Mouse (Mus musculus): ENCODE data around the gene Chsy1. TPM values are rescaled to one million over a fixed set of nuclear protein-coding genes. Genes with fewer than 3 reads are reported as not detected.

Gene Chsy1
- total RNA-seq (2021), result 10 to 100 TPM; 15.0 to 18.5 TPM
- long read RNA-seq, experiment 1, full-length matches to known transcripts, result 8 of 10 reads
- long read RNA-seq, experiment 1, partial matches to known transcripts, result 1 of 10 reads
- long read RNA-seq, experiment 1, other reads (novel, unspliced or antisense), result 1 of 10 reads
- long read RNA-seq, experiment 2, full-length matches to known transcripts, result 1 of 3 reads
- long read RNA-seq, experiment 2, partial matches to known transcripts, result 0 of 3 reads
- long read RNA-seq, experiment 2, other reads (novel, unspliced or antisense), result 2 of 3 reads

DNA sequence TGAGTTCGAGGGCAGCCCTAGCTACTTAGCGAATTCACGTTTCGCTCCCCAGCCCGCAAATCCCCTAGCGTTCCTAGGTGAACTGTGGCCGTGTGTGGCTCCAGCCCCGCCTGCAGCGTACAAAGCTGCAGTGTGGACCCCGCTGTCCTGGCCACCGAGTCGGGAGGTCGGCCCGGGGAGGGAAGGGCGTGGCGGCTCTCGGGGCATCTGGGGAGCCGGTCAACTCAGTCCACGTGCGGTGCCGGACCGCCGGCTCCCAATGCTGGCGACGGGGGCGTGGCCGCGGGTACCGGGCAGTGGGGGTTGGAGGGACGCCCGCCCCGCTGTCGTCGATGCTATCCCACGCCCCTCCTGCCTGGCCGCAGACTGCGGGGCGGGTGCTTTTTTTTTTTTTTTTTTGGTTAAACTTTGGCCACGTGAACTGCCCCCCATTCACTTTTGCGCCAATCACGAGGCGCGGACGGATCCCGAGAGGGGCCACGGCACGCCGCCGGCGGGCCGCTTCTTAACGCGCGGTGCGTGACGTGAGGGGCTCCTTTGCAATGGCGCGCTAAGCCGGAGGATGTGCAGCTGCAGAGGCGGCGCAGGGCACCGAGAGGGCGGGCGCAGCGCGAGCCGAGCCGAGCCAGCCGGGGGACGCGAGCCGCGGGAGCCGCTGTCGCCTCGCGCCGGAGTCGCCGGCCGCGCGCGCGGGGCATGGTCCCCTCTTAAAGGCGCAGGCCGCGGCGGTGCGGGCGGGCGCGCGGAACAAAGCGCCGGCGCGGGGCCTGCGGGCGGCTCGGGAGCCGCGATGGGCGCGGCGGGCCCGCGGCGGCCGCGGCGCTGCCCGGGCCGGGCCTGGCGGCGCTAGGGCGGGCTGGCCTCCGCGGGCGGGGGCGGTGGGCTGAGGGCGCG lies at the start of gene Chsy1:
Gene Chsy1, plus strand, starts transcription at position 555 of the 894 bp plus-strand sequence.
- peak; percentile 92 to 94 for DNase-seq

DNA sequence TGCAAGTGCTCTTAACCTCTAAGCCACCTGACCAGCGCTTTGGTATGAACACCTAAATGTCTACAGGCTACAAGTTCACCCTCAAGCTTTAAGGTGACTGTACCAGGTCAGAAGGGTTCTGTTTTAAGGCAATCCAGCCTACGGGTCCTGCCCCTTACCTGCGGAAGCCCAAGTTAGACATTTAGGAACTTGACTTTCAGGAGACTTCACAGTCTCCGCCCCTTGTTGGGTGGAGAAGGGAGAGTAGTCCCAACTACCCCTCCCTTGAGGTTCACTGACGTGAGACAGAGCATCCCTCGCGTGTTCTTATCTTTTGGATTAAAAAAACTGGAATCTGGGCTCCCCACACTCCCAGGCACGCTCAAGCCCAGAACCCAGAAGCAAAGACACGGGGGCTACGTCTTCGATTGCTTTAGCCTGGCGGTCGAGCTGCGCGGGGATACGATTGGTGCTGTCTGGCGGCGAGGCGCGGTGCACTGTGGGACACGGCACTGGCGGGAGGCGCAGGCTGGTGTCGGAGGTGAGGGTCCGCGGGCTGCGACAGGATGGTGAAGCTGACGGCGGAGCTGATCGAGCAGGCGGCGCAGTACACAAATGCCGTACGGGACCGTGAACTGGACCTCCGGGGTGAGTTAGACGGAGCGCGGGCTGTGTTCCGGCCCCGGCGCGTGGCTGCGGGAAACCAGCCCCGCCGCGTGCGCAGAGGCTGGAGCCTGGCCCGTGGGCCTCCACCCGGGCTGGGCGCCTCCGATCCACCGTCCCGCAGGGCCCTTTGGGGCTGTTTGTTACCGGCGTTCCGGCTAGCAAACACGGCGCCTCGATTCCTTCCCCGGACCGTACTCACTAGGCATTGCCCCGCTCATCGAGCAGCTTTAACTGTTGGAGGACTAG lies 49.0 kb upstream of the Chsy1 start:
- peak; percentile 92 for DNase-seq

DNA sequence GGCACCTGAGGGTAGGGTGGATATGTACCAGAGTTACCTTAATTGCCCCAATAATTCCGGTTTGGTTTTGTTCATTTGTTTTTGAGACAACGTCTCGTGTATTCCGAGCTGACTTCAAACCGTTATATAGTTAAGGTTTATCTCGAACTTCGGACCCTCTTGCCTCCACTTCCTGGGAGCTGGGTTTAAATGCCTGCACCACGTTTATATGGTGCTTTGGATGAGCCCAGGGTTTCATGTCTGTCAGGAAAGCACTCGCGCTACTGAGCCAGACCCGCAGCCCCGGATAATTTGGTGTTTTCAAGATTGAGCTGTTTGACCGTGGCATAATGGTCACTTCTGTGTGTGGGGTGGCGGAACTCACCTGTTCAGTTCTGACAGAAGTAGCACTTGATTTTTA lies 48.3 kb upstream of the Chsy1 start:
- DNase-seq, result no peak

DNA sequence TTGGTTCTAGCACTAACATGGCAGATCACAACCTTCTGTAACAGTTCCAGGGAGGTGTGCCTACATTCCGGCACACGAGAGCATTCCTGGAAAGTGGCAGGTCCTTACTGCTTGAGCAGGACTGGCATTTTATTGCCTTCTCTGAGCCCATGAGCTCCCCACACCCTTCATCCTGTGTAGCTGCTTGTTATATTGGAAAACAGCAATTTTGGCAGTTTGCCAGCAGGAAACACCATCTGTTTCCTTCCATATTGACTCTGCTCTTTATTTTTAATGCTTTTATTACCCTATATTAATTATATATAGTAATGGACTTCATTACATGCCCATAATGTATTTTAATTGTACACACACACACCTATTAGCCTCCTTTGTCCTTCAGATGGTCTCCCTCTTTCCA lies 32.9 kb upstream of the Chsy1 start:
- no peak for DNase-seq

DNA sequence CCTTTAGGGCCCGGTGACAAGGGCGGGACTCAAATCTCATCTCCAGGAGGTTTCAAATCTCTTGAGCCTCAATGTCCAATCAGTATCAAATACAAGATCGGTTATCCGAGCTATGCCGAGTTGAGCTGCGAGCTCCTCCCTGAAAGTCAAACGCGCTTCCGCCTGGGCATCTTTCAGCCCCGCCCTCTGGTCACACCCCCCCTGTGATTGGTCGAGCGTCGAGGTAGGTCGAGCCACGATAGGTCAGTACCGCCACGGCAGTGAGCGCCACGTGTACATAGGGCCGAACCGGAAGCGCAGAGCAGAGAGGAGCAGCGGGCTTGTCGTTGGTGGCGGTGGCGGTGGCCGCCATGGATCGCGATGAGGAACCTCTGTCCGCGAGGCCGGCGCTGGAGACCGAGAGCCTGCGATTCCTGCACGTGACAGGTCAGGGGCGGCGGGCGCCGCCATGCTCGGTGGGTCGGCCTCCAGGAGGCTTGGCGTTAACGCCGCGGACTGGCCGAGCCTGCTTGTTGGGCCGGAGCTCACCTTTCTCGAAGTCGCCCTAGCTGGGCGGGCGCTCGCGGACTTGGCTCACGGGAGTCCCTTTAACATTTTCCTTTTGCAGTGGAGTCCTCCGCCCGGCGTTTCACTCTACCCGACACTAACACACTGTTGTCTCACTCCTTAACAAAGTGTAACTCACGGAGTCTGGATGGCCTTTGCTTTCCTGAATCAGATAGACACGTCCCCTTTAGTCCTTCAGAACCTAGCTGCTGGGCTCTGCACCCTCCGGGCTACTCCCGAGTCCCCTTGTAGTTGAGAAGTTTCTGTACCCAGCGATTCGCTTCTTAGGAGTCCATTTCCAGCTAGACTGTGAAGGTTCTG lies 29.7 kb upstream of the Chsy1 start, which contains the start of gene Selenos:
Gene Selenos, plus strand, starts transcription at position 286 of the 867 bp plus-strand sequence.
- DNase-seq, result peak; percentile 96 to 97

DNA sequence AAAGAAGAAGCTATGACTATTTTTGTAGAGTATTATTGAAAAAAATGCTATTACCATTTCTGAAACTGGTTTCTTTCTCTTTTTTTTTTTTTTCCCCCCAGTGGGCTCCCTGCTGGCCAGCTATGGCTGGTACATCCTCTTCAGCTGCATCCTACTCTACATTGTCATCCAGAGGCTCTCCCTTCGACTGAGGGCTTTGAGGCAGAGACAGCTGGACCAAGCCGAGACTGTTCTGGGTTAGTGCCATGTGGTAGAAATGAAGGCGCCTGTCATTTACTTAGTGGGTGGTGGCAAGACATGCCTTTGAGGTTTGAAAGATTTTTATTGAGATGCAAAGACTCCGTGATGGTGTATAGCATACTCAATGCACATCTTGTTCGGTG lies 29.1 kb upstream of the Chsy1 start:
- no peak for DNase-seq

DNA sequence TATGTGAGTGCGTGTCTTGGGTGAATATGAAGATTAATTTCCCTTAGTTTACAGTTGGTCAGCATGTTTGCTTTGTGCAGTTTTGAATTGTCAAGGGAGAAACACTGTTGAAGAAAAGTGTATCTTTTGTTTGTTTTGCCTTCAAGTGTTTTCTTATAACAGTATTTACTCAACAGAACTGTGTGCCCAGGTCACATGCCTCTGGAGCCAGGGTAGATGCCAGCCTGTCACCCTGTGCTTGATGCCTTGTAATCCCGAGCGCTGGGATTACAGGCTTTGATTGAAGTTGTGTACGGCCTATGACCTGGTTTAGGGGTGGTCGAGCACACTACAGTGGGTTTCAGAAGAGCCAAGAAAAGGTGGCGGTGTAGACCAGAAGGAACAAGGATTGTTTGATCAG lies 25.6 kb upstream of the Chsy1 start:
- no peak for DNase-seq

DNA sequence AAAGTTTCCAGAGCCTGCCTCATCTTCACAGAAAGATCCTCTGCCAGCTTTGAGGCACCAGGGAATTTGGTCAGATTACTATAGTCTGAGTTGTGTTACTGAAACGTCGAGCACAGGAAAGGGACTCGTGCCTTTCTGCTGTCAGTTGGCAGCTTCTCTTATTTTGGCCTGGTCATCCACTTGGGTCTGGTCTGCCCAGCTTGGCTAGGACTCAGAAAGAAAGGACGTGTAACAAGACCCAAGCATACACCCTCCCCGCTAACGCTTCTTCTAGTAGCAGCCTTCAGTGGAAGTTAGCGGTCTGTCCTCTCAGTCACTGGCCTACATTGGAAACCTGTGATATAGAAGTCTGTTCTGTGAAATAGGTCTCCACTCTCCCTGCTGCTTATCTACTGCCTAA lies 24.8 kb upstream of the Chsy1 start:
- no peak for DNase-seq

DNA sequence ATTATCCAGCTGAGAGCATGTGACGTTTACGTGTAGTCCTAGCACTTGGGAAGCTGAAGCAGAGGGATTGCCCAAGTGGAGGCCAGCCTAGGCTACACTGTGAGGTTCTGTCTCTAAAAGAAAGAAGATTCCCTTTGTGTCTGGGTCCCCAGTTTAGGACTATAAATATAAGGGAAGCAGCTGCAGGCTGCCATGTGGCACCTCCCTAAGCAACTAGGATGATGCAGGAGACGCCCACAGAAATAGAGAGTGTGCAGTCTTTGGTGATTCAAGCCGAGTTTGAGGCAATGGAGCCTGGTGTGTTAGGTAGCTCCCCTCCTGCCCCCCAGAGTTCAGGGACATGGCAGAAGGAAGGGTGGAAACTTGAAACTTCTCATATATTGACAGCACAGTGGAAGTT lies 21.7 kb upstream of the Chsy1 start:
- no peak for DNase-seq

DNA sequence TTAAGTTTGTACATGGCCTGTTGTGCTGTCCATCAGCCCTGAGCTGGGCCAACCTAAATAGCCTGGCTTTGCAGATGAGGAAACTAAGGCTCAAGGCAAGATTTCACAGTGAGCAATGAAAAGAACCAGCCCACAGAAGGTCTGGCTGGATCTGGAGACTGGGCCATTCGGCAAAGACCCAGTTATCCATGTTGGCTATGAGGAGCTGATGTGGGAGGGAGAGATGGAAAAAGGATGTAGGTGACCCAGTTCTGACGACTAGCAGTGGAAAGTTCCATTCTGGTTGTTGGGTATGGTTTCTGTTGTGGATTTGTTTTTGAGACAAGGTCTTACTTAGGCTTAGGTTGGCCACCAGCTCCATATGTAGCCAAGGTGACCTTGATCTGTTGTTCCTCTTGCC lies 21.2 kb upstream of the Chsy1 start:
- DNase-seq, result no peak

DNA sequence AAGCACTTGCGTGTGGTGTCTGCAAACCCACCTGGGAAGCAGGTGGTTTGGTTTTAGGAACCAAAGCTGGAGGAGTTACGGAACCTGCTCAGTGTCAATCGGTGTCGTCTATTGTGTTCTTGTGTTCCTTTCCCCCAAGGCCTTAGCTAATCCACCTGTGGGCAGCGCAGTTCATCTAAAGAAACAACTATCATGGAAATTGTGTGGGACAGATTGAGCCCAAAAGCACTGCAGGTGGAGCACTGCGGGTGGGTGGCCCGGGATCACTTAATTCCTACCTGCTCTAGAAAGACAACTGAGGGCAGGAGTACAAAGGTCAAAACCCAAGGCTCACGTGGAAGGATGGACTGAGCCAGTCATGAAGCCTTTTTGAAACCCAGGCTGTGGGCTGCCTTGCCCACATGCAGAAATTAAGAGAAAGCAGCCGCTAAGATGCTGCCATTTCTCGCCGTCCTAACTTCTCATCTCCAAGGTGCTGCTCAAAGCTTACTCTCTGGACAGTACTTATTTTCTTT lies 18.6 kb upstream of the Chsy1 start:
- no peak for DNase-seq

DNA sequence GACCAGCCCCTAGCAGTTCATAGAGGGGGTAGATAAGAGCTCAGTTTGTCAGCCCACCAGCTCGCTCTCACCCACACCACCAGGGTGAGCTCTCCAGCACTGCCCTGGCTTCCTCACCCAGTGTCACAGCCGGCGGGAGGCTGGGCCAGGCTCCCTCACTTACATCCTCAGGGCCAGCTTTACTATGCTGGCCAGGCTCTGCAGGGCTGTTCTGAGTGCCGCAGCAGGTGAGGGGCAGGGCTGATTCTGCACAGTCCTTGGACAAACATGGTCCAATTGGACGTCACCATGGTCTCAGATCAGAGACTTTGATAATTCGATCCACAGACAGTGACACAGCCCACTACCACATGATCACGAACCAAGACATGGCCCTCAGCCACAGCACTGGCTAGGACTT lies 17.8 kb upstream of the Chsy1 start:
- no peak for DNase-seq

DNA sequence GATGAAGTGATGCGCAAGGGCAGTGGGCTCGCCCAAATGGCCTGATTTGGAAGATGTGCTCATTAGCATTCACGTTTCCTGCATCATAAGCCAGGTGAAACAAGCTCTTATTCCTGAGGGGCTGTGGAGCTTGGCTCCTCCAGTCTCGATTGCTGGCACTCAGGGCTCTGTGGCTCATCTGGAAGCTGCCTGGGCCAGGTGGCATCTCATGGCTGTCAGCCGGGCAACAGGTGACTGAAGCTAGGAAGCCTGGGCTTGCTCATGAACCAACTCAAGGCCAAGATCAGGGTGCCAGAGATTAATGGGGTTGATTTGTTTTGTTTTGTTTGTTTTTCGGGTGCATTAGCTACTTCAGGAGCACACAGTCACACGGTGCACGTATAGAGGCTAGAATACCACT lies 16.7 kb upstream of the Chsy1 start:
- no peak for DNase-seq

DNA sequence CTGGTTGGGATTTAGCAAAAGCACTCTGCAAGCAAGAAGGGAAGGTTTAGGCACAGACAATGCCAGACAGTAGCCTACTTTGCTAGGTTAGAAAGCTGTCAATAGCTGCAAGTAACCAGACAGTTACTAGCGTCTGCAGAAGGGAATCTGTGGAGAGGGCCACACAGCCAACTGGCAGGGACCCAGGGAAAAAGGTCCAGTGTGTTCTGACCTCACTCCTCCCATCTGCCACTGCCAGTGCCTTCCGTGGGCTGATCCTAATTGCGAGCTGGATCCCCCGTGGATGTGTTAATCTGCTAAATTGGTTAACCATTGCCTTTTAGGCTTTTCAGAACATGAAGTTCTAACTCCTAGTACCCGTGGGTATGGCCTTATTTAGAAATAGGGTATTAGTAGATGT lies 15.2 kb upstream of the Chsy1 start:
- DNase-seq, result peak; percentile 30 to 44

DNA sequence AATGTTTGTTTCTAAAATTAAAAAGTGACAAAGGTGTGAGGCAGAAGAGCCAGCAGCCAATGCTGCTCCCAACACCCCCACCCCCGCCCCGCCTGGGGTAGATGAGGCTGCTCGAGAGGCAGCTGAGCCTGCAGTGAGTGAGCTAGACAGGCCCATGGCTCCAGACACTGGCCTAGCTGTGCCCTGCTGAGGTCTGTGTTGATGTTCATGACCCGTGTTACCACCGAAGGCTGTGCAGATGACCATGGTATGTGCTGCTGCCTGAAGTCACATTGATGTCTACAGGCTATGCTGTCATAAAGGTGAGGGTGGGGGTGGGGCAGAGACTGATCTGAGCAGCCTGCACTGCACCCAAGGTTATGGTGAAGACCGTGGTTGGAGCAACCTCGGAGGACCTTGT lies 10.5 kb upstream of the Chsy1 start:
- no peak for DNase-seq

DNA sequence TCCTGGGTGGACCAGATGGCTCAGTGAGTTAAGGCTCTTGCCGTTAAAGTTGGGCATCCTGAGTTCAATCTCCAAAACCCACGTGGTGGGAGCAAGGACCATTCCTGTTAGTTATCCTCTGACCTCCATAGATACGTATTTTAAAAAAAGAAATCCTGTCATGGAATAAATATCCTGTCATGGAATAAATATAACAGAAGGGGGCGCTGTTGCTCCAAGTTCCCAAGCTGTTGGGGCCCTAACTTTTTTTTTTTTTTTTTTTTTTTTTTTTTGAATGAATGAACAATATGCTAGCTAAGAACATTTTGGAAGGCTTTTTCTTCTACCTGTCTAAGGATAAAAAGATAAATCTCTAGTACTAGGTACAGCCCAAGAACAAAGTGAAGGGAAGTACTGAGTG lies 7.4 kb upstream of the Chsy1 start:
- DNase-seq, result peak in 1 of 2 experiments; percentile 54

DNA sequence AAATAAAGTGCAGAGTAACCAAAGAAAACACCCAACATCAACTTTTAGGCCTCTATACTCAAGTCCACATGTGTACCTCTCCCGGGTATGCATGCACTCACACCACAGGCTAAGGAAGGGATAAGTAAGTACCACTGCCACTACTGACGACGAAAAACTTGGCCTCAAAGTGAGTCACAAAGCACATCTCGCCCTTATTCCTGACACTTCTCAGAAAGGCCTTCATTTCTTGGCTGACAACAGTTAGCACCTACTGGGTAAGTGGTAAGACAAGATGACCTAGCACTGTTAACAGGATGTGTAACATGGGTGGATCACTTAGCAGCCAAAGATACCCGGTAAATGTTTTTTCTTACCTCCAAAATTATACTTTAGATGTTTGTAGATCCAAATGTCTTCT lies 4.8 kb upstream of the Chsy1 start:
- no peak for DNase-seq

DNA sequence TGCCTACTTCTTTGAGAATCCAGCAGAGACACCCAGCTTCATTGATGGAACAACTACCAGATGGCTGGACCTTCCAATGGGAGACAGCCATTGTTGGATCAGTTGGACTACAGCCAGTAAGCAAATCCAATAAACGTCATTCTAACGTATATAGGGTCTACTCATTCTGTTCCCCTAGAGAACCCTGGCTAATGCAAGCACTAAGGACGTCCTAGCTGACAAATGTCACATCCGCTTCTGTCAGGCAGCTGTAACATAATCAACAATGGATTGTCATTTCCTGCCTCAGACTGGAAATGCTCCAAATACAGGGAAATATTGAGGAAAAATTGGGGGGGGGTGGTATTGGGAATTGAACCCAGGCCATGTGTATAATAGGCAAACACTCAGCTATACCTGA lies 3.5 kb upstream of the Chsy1 start:
- no peak for DNase-seq

DNA sequence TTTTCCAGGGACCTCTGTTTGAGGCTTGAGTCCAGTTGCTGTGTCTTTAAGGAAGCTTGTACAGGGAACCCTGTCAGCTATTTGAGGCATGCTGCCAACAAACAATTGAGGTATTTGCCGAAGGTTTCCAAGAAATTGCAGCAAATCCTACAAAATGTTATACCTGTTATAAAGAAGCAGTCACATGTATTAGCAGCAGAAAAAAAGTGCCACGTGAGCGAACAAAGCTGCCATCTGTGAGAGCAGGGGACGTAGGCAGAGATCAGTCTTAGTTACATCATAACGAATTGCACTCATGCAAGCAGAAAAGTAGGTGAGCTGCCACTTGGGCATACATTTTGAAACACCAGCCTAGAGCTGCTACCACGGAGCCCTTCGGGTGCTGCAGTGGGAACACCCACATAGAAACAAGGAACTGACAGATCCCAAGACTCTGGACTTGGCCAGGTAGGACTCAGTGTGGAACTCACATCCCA lies 2.7 kb upstream of the Chsy1 start:
- peak in 1 of 2 experiments; percentile 8 for DNase-seq

DNA sequence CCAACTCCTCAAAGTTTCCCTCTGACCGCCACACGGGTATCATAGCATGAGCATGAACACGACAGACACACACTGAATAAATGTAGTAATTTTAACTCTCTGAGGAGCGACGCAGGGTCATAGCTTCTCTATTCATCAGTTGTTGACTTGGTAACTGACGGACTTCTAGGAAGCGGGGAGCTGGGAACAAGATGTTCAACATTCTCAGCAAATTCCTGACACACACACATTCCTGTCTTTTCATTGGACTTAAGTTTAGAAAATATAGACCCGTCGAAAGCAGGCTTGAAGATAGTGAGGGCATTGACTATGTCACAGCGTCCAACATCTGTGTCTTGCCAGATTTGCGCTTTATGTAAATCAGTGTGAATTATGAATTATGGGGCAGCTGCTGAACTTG lies 2.1 kb upstream of the Chsy1 start:
- no peak for DNase-seq

DNA sequence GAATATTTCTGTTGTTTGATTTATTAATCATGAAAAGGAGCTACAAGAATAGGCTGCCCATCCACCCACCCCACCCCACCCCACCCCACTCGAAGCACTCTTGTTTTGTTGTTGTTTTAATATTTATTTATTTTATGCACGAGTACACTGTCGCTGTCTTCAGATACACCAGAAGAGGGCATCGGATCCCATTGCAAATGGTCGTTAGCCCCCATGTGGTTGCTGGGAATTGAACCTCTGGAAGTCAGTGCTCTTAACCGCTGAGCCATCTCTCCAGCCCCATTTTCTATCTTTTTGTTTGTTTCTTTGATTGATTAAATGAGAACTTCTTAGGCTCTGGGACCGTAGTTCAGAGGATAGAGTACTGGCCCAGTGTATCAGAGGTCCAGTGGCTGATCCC lies 1.4 kb upstream of the Chsy1 start:
- peak; percentile 27 to 48 for DNase-seq

Measured in adrenal gland, postnatal 36 days (tissue).